Mouse (Mus musculus) hindbrain, embryonic 16.5 days (tissue): Measurements from ENCODE around the gene Fam151a. TPM values are rescaled to one million over a fixed set of nuclear protein-coding genes. Genes with fewer than 3 reads are reported as not detected.
"Not testable (repeated sequence)": the region's sequence is repeated elsewhere in the genome, so short reads cannot be mapped to it uniquely, and the experiment has no call there.

Experiments
- ATAC-seq: fragments of 200-750 bp; cut with Nextera tagmentation; 2 replicates; pipeline ENCODE4 v1.8.0; 2017; ENCODE audit warnings: moderate TSS enrichment, moderate library complexity
- H3K27ac ChIP-seq: fragments of 300-500 bp; sonication (generic); 2 replicates; pipeline ENCODE4 v1.5.1; 2014; ENCODE audit warnings: low read depth, mild to moderate bottlenecking, control low read depth, low read length, moderate library complexity
- H3K27me3 ChIP-seq: fragments of 300-500 bp; sonication (generic); replicated peaks from 2 replicates; pipeline ENCODE4 v1.6.1; 2014; ENCODE audit warnings: low read length; ENCODE audit not compliant: control insufficient read depth, insufficient read depth
- H3K36me3 ChIP-seq: fragments of 300-500 bp; sonication (generic); 2 replicates; pipeline ENCODE4 v1.6.1; 2014; ENCODE audit warnings: mild to moderate bottlenecking, low read length, moderate library complexity, mixed read lengths; ENCODE audit not compliant: control insufficient read depth, insufficient read depth
- H3K4me1 ChIP-seq: fragments of 300-500 bp; sonication (generic); 2 replicates; pipeline ENCODE4 v1.6.1; 2014; ENCODE audit warnings: low read depth, low read length; ENCODE audit not compliant: control insufficient read depth, insufficient read depth
- H3K4me2 ChIP-seq: fragments of 300-500 bp; sonication (generic); 2 replicates; pipeline ENCODE4 v1.6.1; 2014; ENCODE audit warnings: mild to moderate bottlenecking, low read length, control low read depth, moderate library complexity
- H3K4me3 ChIP-seq: fragments of 300-500 bp; sonication (generic); 2 replicates; pipeline ENCODE4 v1.5.1; 2014; ENCODE audit warnings: mild to moderate bottlenecking, low read length, control low read depth, moderate library complexity
- H3K9ac ChIP-seq: fragments of 300-500 bp; sonication (generic); 2 replicates; pipeline ENCODE4 v1.6.1; 2014; ENCODE audit warnings: low read depth, mild to moderate bottlenecking, control low read depth, low read length, moderate library complexity
- H3K9me3 ChIP-seq: fragments of 300-500 bp; sonication (generic); 2 replicates; pipeline ENCODE4 v1.6.1; 2014; ENCODE audit warnings: mild to moderate bottlenecking, low read length, moderate library complexity; ENCODE audit not compliant: control insufficient read depth
- WGBS: fragments of 180-500 bp; shearing (Covaris S2); extraction: QIAGEN DNeasy Blood & Tissue Kit; methylation state at CpG from one replicate; pipeline ENCODE4 v1.1.7; 2014; 5-methylcytosine and 5-hydroxymethylcytosine counted together
- polyA plus RNA-seq: library from polyadenylated mRNA; unstranded; fragments of >200 nt; fragmentation: Nextera tagmentation; extraction: Ambion mirVana; gene quantifications from 2 replicates; pipeline ENCODE4 v1.2.1, GENCODE M21; 2015

Gene Fam151a
- polyA plus RNA-seq, 1 experiment from 2014 or later: not detected

DNA sequence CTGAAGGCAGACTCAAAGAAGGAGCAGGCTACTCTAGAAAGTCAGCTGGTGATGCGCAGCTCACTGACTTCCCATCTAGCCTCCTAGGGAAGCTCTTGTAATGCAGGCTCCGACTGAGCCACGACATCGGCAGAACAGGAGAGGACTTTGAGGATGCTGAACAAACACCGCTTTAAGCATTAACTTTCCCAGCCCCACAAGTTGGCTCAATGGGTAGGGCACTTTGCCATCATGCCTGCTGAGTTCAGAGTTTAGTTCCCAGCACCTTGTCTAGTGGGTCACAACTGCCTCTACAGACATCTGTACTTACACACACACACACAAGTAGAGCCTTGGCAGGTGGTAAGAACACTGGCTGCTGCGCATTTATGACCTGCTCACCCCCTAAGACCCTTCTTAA lies 18.0 kb downstream of the Fam151a start:
- no peaks in the 10 kb centered on the region for H3K36me3 ChIP-seq
- no peak overlapping the region for H3K4me2 ChIP-seq
- no peaks in the 10 kb centered on the region for H3K27me3 ChIP-seq
- no peak for ATAC-seq
- H3K9me3 ChIP-seq: no peaks in the 10 kb centered on the region
- 86% methylated on average over 6 of the region's 6 CpGs for WGBS
- H3K27ac ChIP-seq: no peak overlapping the region
- no peak overlapping the region for H3K9ac ChIP-seq
- H3K4me3 ChIP-seq: no peak overlapping the region
- H3K4me1 ChIP-seq: peaks cover 19% of the 10 kb centered on the region

DNA sequence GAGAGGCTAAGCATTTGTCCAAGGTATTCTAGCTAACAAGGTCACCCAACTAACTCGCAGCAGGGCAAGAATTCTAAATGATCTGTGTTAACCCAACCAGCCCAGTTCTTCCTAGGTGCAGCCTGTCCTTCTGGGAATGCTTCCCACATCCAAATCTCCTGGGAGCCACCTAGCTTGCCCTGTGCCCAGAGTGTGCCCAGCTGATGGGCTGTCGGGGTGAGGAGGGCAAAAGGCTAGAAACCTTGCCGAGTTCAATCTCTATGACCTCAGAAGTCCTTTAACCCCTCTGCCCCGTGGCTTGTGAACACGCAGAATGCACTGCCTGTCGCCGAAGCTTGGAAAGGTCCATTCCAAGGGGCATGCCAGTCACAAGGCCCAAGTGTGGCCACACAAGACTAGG lies 30.5 kb downstream of the Fam151a start:
- ATAC-seq: no peak
- no peak overlapping the region for H3K4me3 ChIP-seq
- H3K4me1 ChIP-seq: no peaks in the 10 kb centered on the region
- no peaks in the 10 kb centered on the region for H3K9me3 ChIP-seq
- no peaks in the 10 kb centered on the region for H3K36me3 ChIP-seq
- WGBS: 63% methylated on average over 7 of the region's 7 CpGs
- H3K4me2 ChIP-seq: no peak overlapping the region
- no peak overlapping the region for H3K9ac ChIP-seq
- H3K27ac ChIP-seq: no peak overlapping the region
- H3K27me3 ChIP-seq: no peaks in the 10 kb centered on the region

DNA sequence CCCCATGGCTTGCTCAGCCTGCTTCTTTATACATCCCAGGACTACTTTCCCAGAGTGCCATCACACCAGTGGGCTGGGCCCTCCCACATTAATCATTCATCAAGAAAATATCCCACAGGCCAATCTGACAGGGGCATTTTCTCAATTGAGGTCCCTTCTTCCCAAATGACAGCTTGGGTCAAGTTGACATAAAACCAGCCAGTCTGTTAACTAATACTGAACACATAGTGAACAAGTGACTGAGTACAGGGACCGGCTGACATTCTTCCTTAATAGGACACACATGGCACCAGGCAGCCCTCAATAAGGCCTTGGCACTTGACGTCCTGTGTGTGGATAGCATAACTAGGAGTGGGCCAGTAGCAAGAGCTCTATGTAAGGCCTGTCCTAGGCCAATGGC lies 35.6 kb downstream of the Fam151a start:
- no peaks in the 10 kb centered on the region for H3K4me1 ChIP-seq
- WGBS: 69% methylated on average over 2 of the region's 2 CpGs
- no peak overlapping the region for H3K4me2 ChIP-seq
- no peak overlapping the region for H3K4me3 ChIP-seq
- H3K9me3 ChIP-seq: no peaks in the 10 kb centered on the region
- no peaks in the 10 kb centered on the region for H3K27me3 ChIP-seq
- H3K27ac ChIP-seq: no peak overlapping the region
- no peak for ATAC-seq
- no peaks in the 10 kb centered on the region for H3K36me3 ChIP-seq
- H3K9ac ChIP-seq: no peak overlapping the region

DNA sequence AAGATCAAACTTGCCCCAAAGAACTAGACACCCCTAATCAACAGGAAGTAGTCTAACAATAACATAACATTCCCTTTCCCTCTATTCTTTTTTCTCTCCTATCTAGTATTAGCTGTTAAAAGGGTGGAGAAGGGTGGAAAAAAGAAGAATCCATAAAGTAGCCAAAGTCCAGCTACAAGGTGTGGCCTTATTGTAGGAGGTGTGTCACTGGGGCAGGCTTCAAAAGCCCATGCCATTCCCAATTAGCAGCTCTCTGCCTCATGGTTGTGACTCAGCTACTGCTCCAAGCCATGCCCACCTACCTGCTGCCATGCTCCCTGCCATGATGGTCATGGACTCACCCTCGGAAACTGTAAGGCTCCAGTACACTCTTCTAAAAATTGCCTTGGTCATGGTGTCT lies 38.9 kb downstream of the Fam151a start:
- ATAC-seq: no peak
- Histone ChIP-seq H3K9ac (no peak overlapping the region), H3K27ac (no peak overlapping the region), H3K4me1 (peaks cover 12% of the 10 kb centered on the region), H3K4me3 (no peak overlapping the region), H3K9me3 (no peaks in the 10 kb centered on the region), H3K36me3 (no peaks in the 10 kb centered on the region), H3K4me2 (no peak overlapping the region), H3K27me3 (no peaks in the 10 kb centered on the region)
- 97% methylated on average over 1 of the region's 1 CpGs for WGBS

DNA sequence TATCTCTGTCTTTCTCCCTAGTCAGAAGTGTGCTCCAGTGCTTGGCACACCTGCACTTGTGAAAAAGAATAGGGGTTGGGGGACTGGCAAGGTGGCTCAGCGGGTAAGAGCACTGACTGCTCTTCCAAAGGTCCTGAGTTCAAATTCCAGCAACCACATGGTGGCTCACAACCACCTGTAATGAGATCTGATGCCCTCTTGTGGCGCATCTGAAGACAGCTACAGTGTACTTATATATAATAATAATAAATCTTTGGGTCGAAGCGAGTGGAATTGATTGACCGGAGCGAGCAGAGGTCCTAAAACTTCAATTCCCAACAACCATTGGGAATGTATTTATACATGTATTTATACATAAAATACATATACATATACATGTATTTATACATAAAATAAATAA lies 42.1 kb downstream of the Fam151a start:
- not testable (repeated sequence) for H3K9ac ChIP-seq, H3K36me3 ChIP-seq, H3K4me2 ChIP-seq, H3K9me3 ChIP-seq, H3K27me3 ChIP-seq, H3K27ac ChIP-seq, ATAC-seq, H3K4me3 ChIP-seq
- 90% methylated on average over 6 of the region's 6 CpGs for WGBS
- H3K4me1 ChIP-seq: peaks cover 27% of the 10 kb centered on the region

DNA sequence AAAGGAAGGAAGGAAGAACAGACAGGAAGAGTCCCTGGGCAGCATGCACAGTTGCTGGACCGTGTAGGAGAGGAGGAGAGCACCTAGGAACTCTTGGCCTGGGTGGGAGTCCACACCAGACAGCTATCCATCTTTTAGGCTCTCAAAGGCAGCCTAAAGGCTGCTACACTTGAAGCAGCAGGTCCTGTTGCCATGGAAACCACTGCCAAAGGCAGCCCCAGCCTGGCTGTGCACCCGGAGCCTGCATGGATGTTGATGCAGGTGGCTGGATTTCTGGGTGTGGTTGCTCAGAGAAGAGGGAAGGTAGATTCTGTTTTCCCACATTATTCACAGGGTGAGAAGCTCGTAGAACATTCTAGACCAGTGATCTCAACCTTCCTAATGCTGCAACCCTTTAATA lies 43.3 kb downstream of the Fam151a start:
- no peak overlapping the region for H3K9ac ChIP-seq
- no peaks in the 10 kb centered on the region for H3K9me3 ChIP-seq
- no peaks in the 10 kb centered on the region for H3K36me3 ChIP-seq
- no peak overlapping the region for H3K4me2 ChIP-seq
- H3K4me1 ChIP-seq: peaks cover 27% of the 10 kb centered on the region
- H3K27me3 ChIP-seq: no peaks in the 10 kb centered on the region
- 19% methylated on average over 3 of the region's 3 CpGs for WGBS
- H3K27ac ChIP-seq: peak overlapping the region; percentile 58
- peak; percentile 68 for ATAC-seq
- H3K4me3 ChIP-seq: no peak overlapping the region

DNA sequence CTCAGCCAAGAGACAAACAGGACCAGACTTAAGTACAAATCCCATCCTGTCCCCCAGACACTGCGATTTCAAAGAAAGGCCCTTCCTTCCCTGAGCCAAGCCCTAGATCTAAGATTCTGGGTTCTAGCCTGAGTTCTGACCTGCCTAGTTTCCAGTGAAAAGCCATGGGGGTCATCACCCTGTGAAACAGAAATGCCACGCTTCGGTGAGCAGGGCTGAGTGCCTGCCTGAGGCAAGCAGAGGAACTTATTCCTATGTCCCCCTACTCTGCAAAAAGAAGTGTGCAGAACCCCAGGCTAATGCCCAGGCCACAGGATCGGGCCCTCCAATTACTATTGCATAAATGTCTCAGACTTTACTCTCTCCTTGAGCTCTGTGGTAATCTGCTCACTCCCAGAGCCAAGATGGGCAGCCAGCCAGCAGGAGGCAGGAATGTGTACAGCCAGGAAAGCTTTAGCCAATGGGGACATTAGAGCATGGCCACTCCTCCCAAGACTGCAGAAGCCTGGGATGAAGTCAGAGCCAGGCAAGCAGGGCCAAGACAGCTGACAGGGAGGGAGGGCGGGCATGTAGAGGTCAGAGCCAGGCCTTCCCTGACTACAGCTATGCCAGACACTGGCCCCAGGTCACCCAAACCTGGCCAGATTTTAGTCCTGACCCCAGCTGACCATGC lies 44.6 kb downstream of the Fam151a start:
- H3K4me2 ChIP-seq: no peak overlapping the region
- no peaks in the 10 kb centered on the region for H3K27me3 ChIP-seq
- H3K9me3 ChIP-seq: no peaks in the 10 kb centered on the region
- H3K27ac ChIP-seq: peak overlapping the region; percentile 75
- H3K9ac ChIP-seq: peak overlapping the region; percentile 23
- H3K4me1 ChIP-seq: peaks cover 27% of the 10 kb centered on the region
- 43% methylated on average over 5 of the region's 5 CpGs for WGBS
- H3K4me3 ChIP-seq: no peak overlapping the region
- ATAC-seq: peak; percentile 87
- H3K36me3 ChIP-seq: no peaks in the 10 kb centered on the region

DNA sequence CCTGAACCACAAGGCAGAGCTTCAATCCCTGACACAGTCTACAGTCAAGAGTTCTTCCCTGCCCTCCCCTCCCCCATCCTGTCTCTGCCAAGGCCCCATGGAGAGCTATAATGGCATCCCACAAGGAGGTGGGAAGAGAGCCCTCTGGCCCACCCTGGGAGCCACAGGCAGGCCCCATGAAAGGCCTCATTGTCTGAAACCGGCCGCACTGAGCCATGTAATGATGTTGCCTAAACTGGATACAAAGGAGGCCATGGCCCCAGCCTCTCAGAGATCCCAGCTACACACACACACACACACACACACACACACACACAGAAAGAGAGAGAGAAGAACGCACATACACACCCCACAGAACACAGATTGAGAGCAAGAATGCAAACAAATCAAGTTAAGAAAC lies 46.4 kb downstream of the Fam151a start:
- Histone ChIP-seq H3K4me3 (no peak overlapping the region), H3K36me3 (no peaks in the 10 kb centered on the region), H3K4me1 (peaks cover 29% of the 10 kb centered on the region), H3K9ac (no peak overlapping the region), H3K9me3 (no peaks in the 10 kb centered on the region), H3K27me3 (no peaks in the 10 kb centered on the region), H3K27ac (no peak overlapping the region), H3K4me2 (no peak overlapping the region)
- ATAC-seq: peak; percentile 66
- WGBS: 10% methylated on average over 3 of the region's 3 CpGs

DNA sequence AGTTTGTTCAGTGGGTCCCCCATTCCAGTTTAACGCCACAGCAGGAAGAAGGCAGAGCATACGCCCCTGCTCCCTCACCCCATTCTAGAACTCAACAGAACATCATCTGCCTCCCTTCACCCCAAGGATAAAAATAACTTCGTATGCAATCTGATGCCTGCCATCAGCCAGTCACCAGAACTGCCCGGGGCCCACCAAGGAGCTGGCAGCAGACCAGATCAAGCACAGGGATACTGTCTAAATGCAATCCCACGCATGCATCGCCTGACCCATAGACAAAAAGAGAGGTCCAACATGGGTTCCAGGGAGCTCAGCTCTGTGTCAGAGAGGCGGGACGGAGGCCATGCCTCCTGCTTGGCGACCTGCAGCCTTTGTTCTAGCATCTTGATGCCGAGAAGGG lies 49.4 kb downstream of the Fam151a start:
- Histone ChIP-seq H3K27me3 (no peaks in the 10 kb centered on the region), H3K36me3 (no peaks in the 10 kb centered on the region), H3K9me3 (no peaks in the 10 kb centered on the region), H3K4me3 (no peak overlapping the region), H3K4me1 (peaks cover 34% of the 10 kb centered on the region), H3K4me2 (no peak overlapping the region), H3K9ac (no peak overlapping the region), H3K27ac (no peak overlapping the region)
- no peak for ATAC-seq
- 57% methylated on average over 10 of the region's 10 CpGs for WGBS

DNA sequence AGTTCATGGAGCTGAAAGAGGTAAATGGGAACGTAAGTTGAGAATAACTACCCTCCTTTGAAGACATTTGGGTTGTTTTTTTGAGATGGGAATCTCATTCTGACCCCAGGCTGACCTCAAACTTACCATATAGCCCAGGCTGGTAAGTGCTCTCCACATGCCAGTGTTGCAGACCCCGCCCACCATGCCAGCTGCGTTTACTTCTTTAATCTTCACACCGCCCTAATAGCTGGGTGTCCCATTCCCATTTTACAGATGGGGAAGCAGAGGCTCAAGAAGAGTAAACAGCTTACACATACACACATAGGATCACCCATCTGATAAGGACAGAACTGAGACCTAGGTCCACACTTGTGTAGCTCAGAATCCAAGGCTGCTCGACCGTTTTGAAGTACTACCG lies 51.1 kb downstream of the Fam151a start:
- Histone ChIP-seq H3K4me3 (no peak overlapping the region), H3K9ac (no peak overlapping the region), H3K9me3 (no peaks in the 10 kb centered on the region), H3K4me2 (no peak overlapping the region), H3K4me1 (peaks cover 25% of the 10 kb centered on the region), H3K36me3 (no peaks in the 10 kb centered on the region), H3K27ac (no peak overlapping the region), H3K27me3 (no peaks in the 10 kb centered on the region)
- no peak for ATAC-seq
- WGBS: 91% methylated on average over 7 of the region's 7 CpGs
